Mouse (Mus musculus) lung, embryonic 15.5 days (tissue): ENCODE results near the gene Sapcd2. TPM values are rescaled to one million over a fixed set of nuclear protein-coding genes. Genes with fewer than 3 reads are reported as not detected.

ENCODE experiments used
- ATAC-seq: fragments of 200-750 bp; cut with Nextera tagmentation; 2 replicates; pipeline ENCODE4 v1.8.0; 2017; ENCODE audit warnings: moderate number of reproducible peaks, borderline replicate concordance; ENCODE audit not compliant: low FRiP score, low TSS enrichment; ENCODE audit errors: extremely low read depth
- H3K27ac ChIP-seq: fragments of 300-500 bp; sonication (generic); 2 replicates; pipeline ENCODE4 v1.5.1; 2015; ENCODE audit warnings: moderate library complexity, mild to moderate bottlenecking, inconsistent platforms
- H3K27me3 ChIP-seq: fragments of 300-500 bp; sonication (generic); 2 replicates; pipeline ENCODE4 v1.6.1; 2015; ENCODE audit warnings: inconsistent platforms
- H3K36me3 ChIP-seq: fragments of 300-500 bp; sonication (generic); 2 replicates; pipeline ENCODE4 v1.6.1; 2015; ENCODE audit warnings: inconsistent platforms
- H3K4me1 ChIP-seq: fragments of 300-500 bp; sonication (generic); 2 replicates; pipeline ENCODE4 v1.6.1; 2015; ENCODE audit warnings: inconsistent platforms
- H3K4me2 ChIP-seq: fragments of 300-500 bp; sonication (generic); 2 replicates; pipeline ENCODE4 v1.6.1; 2015; ENCODE audit warnings: inconsistent platforms, mild to moderate bottlenecking, moderate library complexity
- H3K4me3 ChIP-seq: fragments of 300-500 bp; sonication (generic); 2 replicates; pipeline ENCODE4 v1.5.1; 2015; ENCODE audit warnings: mild to moderate bottlenecking, inconsistent platforms
- H3K9ac ChIP-seq: fragments of 300-500 bp; sonication (generic); 2 replicates; pipeline ENCODE4 v1.6.1; 2015; ENCODE audit warnings: inconsistent platforms
- H3K9me3 ChIP-seq: fragments of 300-500 bp; sonication (generic); 2 replicates; pipeline ENCODE4 v1.6.1; 2016; ENCODE audit warnings: inconsistent platforms
- WGBS: fragments of 180-500 bp; shearing (Covaris S2); methylation state at CpG from one replicate; pipeline ENCODE4 v1.1.7; 2015; 5-methylcytosine and 5-hydroxymethylcytosine counted together
- polyA plus RNA-seq: library from polyadenylated mRNA; unstranded; fragments of >200 nt; fragmentation: Nextera tagmentation; extraction: Ambion mirVana; gene quantifications from 2 replicates; pipeline ENCODE4 v1.2.1, GENCODE M21; 2015

Gene Sapcd2
- polyA plus RNA-seq, 1 experiment from 2014 or later: 42.2 TPM

GRCm38 (mm10) chr2:25384492-25384891 is 12.4 kb downstream of the Sapcd2 start:
- H3K9me3 ChIP-seq: no peaks in the 10 kb centered on the region
- 50% methylated on average over 5 of the region's 5 CpGs for whole genome bisulfite sequencing
- no peak overlapping the region for H3K4me3 ChIP-seq
- no peak overlapping the region for H3K4me2 ChIP-seq
- H3K9ac ChIP-seq: no peak overlapping the region
- no peak for ATAC-seq
- no peaks in the 10 kb centered on the region; the same call in 1 of the 2 replicates for H3K27me3 ChIP-seq
- H3K36me3 ChIP-seq: no peaks in the 10 kb centered on the region
- no peak overlapping the region for H3K27ac ChIP-seq
- H3K4me1 ChIP-seq: no peaks in the 10 kb centered on the region

- no peak overlapping the region for H3K4me2 ChIP-seq
- H3K9ac ChIP-seq: no peak overlapping the region
- H3K27me3 ChIP-seq: peaks cover 19% of the 10 kb centered on the region
- H3K4me1 ChIP-seq: peaks cover 17% of the 10 kb centered on the region
- H3K9me3 ChIP-seq: no peaks in the 10 kb centered on the region
- no peak overlapping the region for H3K27ac ChIP-seq
- no peak for ATAC-seq
- WGBS: 51% methylated on average over 5 of the region's 5 CpGs
- no peaks in the 10 kb centered on the region for H3K36me3 ChIP-seq
- H3K4me3 ChIP-seq: no peak overlapping the region
Observed at GRCm38 (mm10) chr2:25391266-25391665, 19.1 kb downstream of the Sapcd2 start.

GRCm38 (mm10) chr2:25394281-25395221 is 22.4 kb downstream of the Sapcd2 start:
- H3K4me2 ChIP-seq: no peak overlapping the region
- no peak overlapping the region for H3K9ac ChIP-seq
- H3K27ac ChIP-seq: no peak overlapping the region
- no peaks in the 10 kb centered on the region for H3K9me3 ChIP-seq
- peaks cover 19% of the 10 kb centered on the region for H3K4me1 ChIP-seq
- H3K27me3 ChIP-seq: peaks cover 51% of the 10 kb centered on the region
- H3K4me3 ChIP-seq: no peak overlapping the region
- 28% methylated on average over 3 of the region's 3 CpGs for WGBS
- ATAC-seq: no peak
- no peaks in the 10 kb centered on the region for H3K36me3 ChIP-seq

GRCm38 (mm10) chr2:25395721-25396596 is 23.8 kb downstream of the Sapcd2 start, which contains the start of gene Entpd2:
Gene Entpd2 (plus strand): TSS chr2:25395874.
- peak; percentile 36; the same call in 1 of the 2 replicates for ATAC-seq
- Histone ChIP-seq H3K9me3 (no peaks in the 10 kb centered on the region), H3K4me1 (peaks cover 19% of the 10 kb centered on the region), H3K27me3 (peaks cover 65% of the 10 kb centered on the region), H3K4me3 (peak within 1 kb of the TSS; percentile 40), H3K4me2 (peak within 1 kb of the TSS; percentile 78), H3K36me3 (no peaks in the 10 kb centered on the region), H3K9ac (peak within 1 kb of the TSS; percentile 11; the same call in 1 of the 2 replicates), H3K27ac (no peak within 1 kb of the TSS)
- WGBS: 2% methylated on average over 57 of the region's 57 CpGs

- Histone ChIP-seq H3K27me3 (peaks cover 71% of the 10 kb centered on the region), H3K9me3 (no peaks in the 10 kb centered on the region), H3K36me3 (no peaks in the 10 kb centered on the region), H3K4me2 (peak overlapping the region; percentile 78), H3K9ac (0 out of 2 replicates have a peak overlapping the region, but pooled peaks have one; percentile 11), H3K4me3 (peak overlapping the region; percentile 40), H3K27ac (no peak overlapping the region), H3K4me1 (peaks cover 19% of the 10 kb centered on the region)
- 31% methylated on average over 3 of the region's 3 CpGs for WGBS
- ATAC-seq: no peak
Observed at GRCm38 (mm10) chr2:25396597-25396983, 24.5 kb downstream of the Sapcd2 start.

GRCm38 (mm10) chr2:25397010-25397409 is 24.9 kb downstream of the Sapcd2 start:
- H3K4me3 ChIP-seq: no peak overlapping the region
- no peak for ATAC-seq
- peaks cover 19% of the 10 kb centered on the region for H3K4me1 ChIP-seq
- H3K27ac ChIP-seq: no peak overlapping the region
- H3K4me2 ChIP-seq: no peak overlapping the region
- 26% methylated on average over 1 of the region's 1 CpGs for WGBS
- H3K27me3 ChIP-seq: peaks cover 76% of the 10 kb centered on the region
- H3K9me3 ChIP-seq: no peaks in the 10 kb centered on the region
- no peaks in the 10 kb centered on the region for H3K36me3 ChIP-seq
- no peak overlapping the region for H3K9ac ChIP-seq

- no peak overlapping the region for H3K27ac ChIP-seq
- H3K4me3 ChIP-seq: no peak overlapping the region
- 87% methylated on average over 7 of the region's 7 CpGs for WGBS
- no peaks in the 10 kb centered on the region for H3K36me3 ChIP-seq
- H3K4me2 ChIP-seq: no peak overlapping the region
- no peak for ATAC-seq
- peaks cover 20% of the 10 kb centered on the region for H3K4me1 ChIP-seq
- no peaks in the 10 kb centered on the region for H3K9me3 ChIP-seq
- H3K9ac ChIP-seq: no peak overlapping the region
- H3K27me3 ChIP-seq: peaks cover 86% of the 10 kb centered on the region
Observed at GRCm38 (mm10) chr2:25398065-25398464, 25.9 kb downstream of the Sapcd2 start.

- no peak within 1 kb of the TSS for H3K9ac ChIP-seq
- no peak within 1 kb of the TSS for H3K4me2 ChIP-seq
- WGBS: 55% methylated on average over 8 of the region's 8 CpGs
- H3K27ac ChIP-seq: no peak within 1 kb of the TSS
- no peaks in the 10 kb centered on the region for H3K36me3 ChIP-seq
- peaks cover 23% of the 10 kb centered on the region for H3K4me1 ChIP-seq
- H3K4me3 ChIP-seq: no peak within 1 kb of the TSS
- H3K9me3 ChIP-seq: no peaks in the 10 kb centered on the region
- no peak for ATAC-seq
- H3K27me3 ChIP-seq: peaks cover 96% of the 10 kb centered on the region
Observed at GRCm38 (mm10) chr2:25399051-25399450, 26.9 kb downstream of the Sapcd2 start, which contains the start of gene Npdc1. Gene Npdc1 (plus strand): TSS chr2:25399351.

- Histone ChIP-seq H3K4me2 (peak overlapping the region; percentile 26), H3K4me3 (no peak overlapping the region), H3K9me3 (no peaks in the 10 kb centered on the region), H3K27ac (no peak overlapping the region), H3K4me1 (peaks cover 16% of the 10 kb centered on the region), H3K27me3 (peaks cover 93% of the 10 kb centered on the region), H3K9ac (no peak overlapping the region), H3K36me3 (no peaks in the 10 kb centered on the region)
- no peak for ATAC-seq
- WGBS: 18% methylated on average over 16 of the region's 16 CpGs
Observed at GRCm38 (mm10) chr2:25400291-25400690, 28.2 kb downstream of the Sapcd2 start.

- Histone ChIP-seq H3K27ac (no peak overlapping the region), H3K4me3 (no peak overlapping the region), H3K4me2 (peak overlapping the region; percentile 26), H3K27me3 (peaks cover 90% of the 10 kb centered on the region), H3K36me3 (no peaks in the 10 kb centered on the region), H3K9ac (no peak overlapping the region), H3K4me1 (peaks cover 12% of the 10 kb centered on the region), H3K9me3 (no peaks in the 10 kb centered on the region)
- no peak for ATAC-seq
- 3% methylated on average over 17 of the region's 17 CpGs for WGBS
Observed at GRCm38 (mm10) chr2:25400764-25401163, 28.6 kb downstream of the Sapcd2 start.

GRCm38 (mm10) chr2:25402377-25402971 is 30.4 kb downstream of the Sapcd2 start:
- Histone ChIP-seq H3K27ac (no peak overlapping the region), H3K4me1 (peaks cover 4% of the 10 kb centered on the region; the same call in 1 of the 2 replicates), H3K4me2 (peak overlapping the region; percentile 79), H3K27me3 (peaks cover 82% of the 10 kb centered on the region), H3K9ac (peak overlapping the region; percentile 38; the same call in 1 of the 2 replicates), H3K4me3 (peak overlapping the region; percentile 54), H3K9me3 (no peaks in the 10 kb centered on the region), H3K36me3 (no peaks in the 10 kb centered on the region)
- 1% methylated on average over 13 of the region's 13 CpGs for WGBS
- ATAC-seq: no peak
